Mouse (Mus musculus): ENCODE measurements at regions not wholly inside any gene's neighbourhood (a gene's known extent, or its start where the extent isn't known, plus 50 kb on each side); places are given as distances from the start of the nearest gene placed in this dataset.

DNA sequence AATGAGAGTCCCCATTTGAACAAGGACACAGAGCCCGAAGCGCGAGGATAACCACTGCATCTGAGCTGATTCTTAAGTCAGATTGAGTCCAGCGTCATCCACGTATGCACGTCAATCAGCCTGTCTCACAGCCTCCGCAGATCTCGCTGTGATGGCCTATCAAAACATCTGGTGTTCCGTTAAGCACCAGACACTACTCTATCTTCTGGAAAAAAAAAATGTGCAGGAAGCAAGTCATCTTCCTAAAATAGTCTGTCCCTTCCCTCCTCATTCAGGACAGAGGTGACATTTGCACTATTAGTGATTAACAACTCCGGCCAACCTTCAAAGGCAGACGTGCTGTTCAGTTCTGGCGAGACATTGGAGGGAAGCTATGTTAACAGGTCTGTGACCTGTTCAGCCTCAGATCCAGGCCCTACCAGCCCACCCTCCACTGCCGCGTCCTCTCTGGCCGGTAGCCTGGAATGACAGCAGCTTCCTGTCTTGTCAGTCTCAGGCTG lies 81.0 kb downstream of the Cpn2 start:
- H3K4me3 ChIP-seq (ENCODE audit: low read depth, low read length) = no peak overlapping the region
- TF ChIP-seq EP300 (IDR thresholded peaks at IDR 0.05; ENCODE audit: insufficient read depth, low read depth, low read length) (no peak), POLR2A (IDR thresholded peaks at IDR 0.05; ENCODE audit: insufficient read depth, low read length) (no peak), CTCF (IDR thresholded peaks at IDR 0.05; ENCODE audit: low read depth, low read length) (no peak)
- H3K36me3 ChIP-seq (ENCODE audit: control insufficient read depth, insufficient read depth, low read length, poor library complexity, severe bottlenecking) = no peaks in the 10 kb centered on the region
- no peak overlapping the region for H3K27ac ChIP-seq (ENCODE audit: insufficient read depth, low read length)
- peaks cover 2% of the 10 kb centered on the region for H3K4me1 ChIP-seq (ENCODE audit: control insufficient read depth, insufficient read depth, low read length)
- no peak overlapping the region for H3K9ac ChIP-seq (ENCODE audit: low read depth, poor library complexity, severe bottlenecking)
- no peaks in the 10 kb centered on the region for H3K27me3 ChIP-seq (ENCODE audit: control insufficient read depth, insufficient read depth, low read length, poor library complexity, severe bottlenecking)
- H3K9me3 ChIP-seq (replicated peaks; ENCODE audit: control insufficient read depth, insufficient read depth, low read length, poor library complexity, severe bottlenecking) = no peaks in the 10 kb centered on the region

DNA sequence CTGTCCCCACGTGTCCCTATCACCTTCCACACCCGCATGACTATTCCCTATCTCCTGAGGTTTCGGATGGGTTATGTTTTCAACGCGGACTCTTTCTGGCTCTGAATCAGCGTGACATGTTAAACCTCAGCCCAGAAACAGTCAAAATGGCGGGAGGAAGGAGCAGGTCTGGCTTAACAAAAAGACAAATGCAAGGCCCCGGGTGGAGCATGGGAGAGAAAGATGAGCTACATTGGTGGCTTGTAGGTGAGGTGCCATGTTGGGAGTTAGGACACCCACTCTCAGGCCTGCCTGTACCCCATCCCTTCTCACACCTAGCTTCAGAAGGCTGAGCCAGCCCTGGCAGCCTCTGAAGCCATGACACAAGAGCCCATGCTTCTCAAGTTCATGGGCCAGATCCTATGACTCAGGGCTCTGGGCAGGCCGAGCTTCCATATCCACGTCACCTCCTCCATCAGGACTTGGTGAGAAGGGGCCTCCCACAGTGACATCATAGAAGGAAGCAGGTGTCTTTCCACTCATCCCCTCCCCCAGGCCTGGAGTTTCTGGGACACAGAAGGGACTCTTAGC lies 80.5 kb downstream of the Cpn2 start:
- Histone ChIP-seq H3K27me3 (ENCODE audit: control insufficient read depth, insufficient read depth, low read length, poor library complexity, severe bottlenecking) (no peaks in the 10 kb centered on the region), H3K9me3 (replicated peaks; ENCODE audit: control insufficient read depth, insufficient read depth, low read length, poor library complexity, severe bottlenecking) (no peaks in the 10 kb centered on the region), H3K36me3 (ENCODE audit: control insufficient read depth, insufficient read depth, low read length, poor library complexity, severe bottlenecking) (no peaks in the 10 kb centered on the region), H3K4me1 (ENCODE audit: control insufficient read depth, insufficient read depth, low read length) (peaks cover 2% of the 10 kb centered on the region), H3K4me3 (ENCODE audit: low read depth, low read length) (no peak overlapping the region), H3K9ac (ENCODE audit: low read depth, poor library complexity, severe bottlenecking) (no peak overlapping the region), H3K27ac (ENCODE audit: insufficient read depth, low read length) (no peak overlapping the region)
- no peak for TF ChIP-seq CTCF (IDR thresholded peaks at IDR 0.05; ENCODE audit: low read depth, low read length)
- no peak for TF ChIP-seq EP300 (IDR thresholded peaks at IDR 0.05; ENCODE audit: insufficient read depth, low read depth, low read length)
- no peak for TF ChIP-seq POLR2A (IDR thresholded peaks at IDR 0.05; ENCODE audit: insufficient read depth, low read length)

DNA sequence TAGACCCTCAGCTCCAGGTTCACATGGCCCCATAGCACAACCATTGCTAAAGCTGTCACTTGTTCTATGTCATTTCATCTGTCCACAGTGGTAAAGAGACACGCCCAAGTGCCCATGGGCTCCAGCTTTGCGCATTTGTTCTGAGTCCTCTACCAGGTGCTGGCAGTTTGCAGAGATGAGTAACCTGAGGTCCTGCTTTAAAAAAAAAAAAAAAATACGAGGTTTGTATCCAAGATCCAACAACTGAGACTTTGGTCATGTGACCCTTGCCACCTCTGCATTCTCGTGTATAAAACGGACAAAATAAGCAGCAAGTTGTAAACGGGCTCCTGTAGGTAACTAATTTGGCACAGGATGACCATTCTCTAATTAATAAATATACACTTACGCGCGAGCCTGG lies 79.9 kb downstream of the Cpn2 start:
- H3K9ac ChIP-seq (ENCODE audit: low read depth, poor library complexity, severe bottlenecking) = peak overlapping the region; percentile 17; the same call in 1 of the 2 replicates

DNA sequence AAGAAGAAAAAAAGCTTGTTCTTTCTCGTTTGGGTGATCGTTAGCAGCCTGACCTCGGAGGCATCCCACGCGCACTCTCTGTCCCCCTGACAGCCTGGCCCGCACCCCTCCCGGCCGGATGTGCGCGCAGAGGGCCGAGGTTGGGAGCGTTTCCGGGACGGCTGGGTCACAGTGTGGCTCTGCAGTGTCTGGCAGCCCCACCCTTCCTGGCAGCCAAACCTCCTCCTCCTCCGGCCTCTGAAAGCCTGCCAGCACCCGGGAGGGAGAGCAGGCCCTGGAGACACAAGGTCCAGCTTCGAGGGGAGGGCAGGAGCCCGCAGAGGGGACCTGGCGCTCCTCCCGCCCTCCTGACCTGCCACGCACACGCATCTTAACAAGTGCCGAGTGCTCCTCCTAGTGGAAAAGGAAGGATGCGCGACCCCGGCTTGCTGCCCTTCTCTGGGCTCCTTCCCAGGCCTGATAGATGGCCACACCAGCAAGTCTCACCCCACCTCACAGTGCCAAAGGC lies 79.3 kb downstream of the Cpn2 start:
- H3K9me3 ChIP-seq (replicated peaks; ENCODE audit: control insufficient read depth, insufficient read depth, low read length, poor library complexity, severe bottlenecking) = no peaks in the 10 kb centered on the region
- H3K4me3 ChIP-seq (ENCODE audit: low read depth, low read length) = peak overlapping the region; percentile 20
- TF ChIP-seq CTCF (IDR thresholded peaks at IDR 0.05; ENCODE audit: low read depth, low read length) (peak; percentile 71), EP300 (IDR thresholded peaks at IDR 0.05; ENCODE audit: insufficient read depth, low read depth, low read length) (peak; percentile 71), POLR2A (IDR thresholded peaks at IDR 0.05; ENCODE audit: insufficient read depth, low read length) (no peak)
- H3K9ac ChIP-seq (ENCODE audit: low read depth, poor library complexity, severe bottlenecking) = peak overlapping the region; percentile 17; the same call in 1 of the 2 replicates
- H3K27ac ChIP-seq (ENCODE audit: insufficient read depth, low read length) = no peak overlapping the region
- peaks cover 2% of the 10 kb centered on the region for H3K4me1 ChIP-seq (ENCODE audit: control insufficient read depth, insufficient read depth, low read length)
- no peaks in the 10 kb centered on the region for H3K36me3 ChIP-seq (ENCODE audit: control insufficient read depth, insufficient read depth, low read length, poor library complexity, severe bottlenecking)
- H3K27me3 ChIP-seq (ENCODE audit: control insufficient read depth, insufficient read depth, low read length, poor library complexity, severe bottlenecking) = no peaks in the 10 kb centered on the region

More for the DNA sequence above, 79.9 kb downstream of the Cpn2 start:
- Histone ChIP-seq H3K4me3 (ENCODE audit: low read depth, low read length) (peak overlapping the region; percentile 20; the same call in 1 of the 2 replicates), H3K36me3 (ENCODE audit: control insufficient read depth, insufficient read depth, low read length, poor library complexity, severe bottlenecking) (no peaks in the 10 kb centered on the region), H3K27me3 (ENCODE audit: control insufficient read depth, insufficient read depth, low read length, poor library complexity, severe bottlenecking) (no peaks in the 10 kb centered on the region), H3K4me1 (ENCODE audit: control insufficient read depth, insufficient read depth, low read length) (peaks cover 2% of the 10 kb centered on the region), H3K27ac (ENCODE audit: insufficient read depth, low read length) (no peak overlapping the region), H3K9me3 (replicated peaks; ENCODE audit: control insufficient read depth, insufficient read depth, low read length, poor library complexity, severe bottlenecking) (no peaks in the 10 kb centered on the region)
- no peak for TF ChIP-seq POLR2A (IDR thresholded peaks at IDR 0.05; ENCODE audit: insufficient read depth, low read length)
- TF ChIP-seq EP300 (IDR thresholded peaks at IDR 0.05; ENCODE audit: insufficient read depth, low read depth, low read length) = no peak
- no peak for TF ChIP-seq CTCF (IDR thresholded peaks at IDR 0.05; ENCODE audit: low read depth, low read length)

DNA sequence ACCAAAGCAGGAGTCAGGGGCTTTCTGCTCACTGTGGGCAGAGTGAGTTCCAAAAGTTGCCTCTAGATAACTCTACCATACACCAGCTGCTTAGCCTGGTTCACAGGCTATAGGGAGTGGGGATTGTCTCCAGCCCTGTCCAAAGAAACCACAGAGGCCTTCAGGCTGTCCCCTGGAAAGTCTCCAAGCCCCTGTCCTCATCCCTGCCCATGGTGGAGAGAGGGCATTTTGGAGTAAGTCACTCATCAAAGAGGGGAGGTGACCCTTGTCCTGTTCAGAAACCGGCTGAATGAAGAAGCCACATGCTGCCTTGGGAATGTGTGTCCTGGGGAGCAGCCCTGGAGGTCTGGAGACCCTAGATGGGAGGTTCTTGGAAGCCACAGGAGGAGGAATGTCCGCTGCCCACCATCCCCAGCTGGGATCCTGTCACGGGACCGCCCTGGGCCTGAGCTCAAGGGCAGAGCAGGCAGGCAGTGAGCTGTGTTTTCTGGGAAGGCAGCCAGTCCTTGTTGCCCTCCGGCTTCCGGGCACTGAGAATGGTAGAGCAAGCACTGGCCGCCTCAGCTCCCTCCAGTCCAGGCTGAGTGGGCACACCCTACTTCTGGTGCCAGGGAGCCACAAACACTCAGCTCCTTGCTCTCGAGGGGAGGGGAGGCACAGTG lies 78.4 kb downstream of the Cpn2 start:
- Histone ChIP-seq H3K36me3 (ENCODE audit: control insufficient read depth, insufficient read depth, low read length, poor library complexity, severe bottlenecking) (no peaks in the 10 kb centered on the region), H3K9ac (ENCODE audit: low read depth, poor library complexity, severe bottlenecking) (no peak overlapping the region), H3K27ac (ENCODE audit: insufficient read depth, low read length) (no peak overlapping the region), H3K4me3 (ENCODE audit: low read depth, low read length) (no peak overlapping the region), H3K4me1 (ENCODE audit: control insufficient read depth, insufficient read depth, low read length) (peaks cover 2% of the 10 kb centered on the region), H3K27me3 (ENCODE audit: control insufficient read depth, insufficient read depth, low read length, poor library complexity, severe bottlenecking) (no peaks in the 10 kb centered on the region), H3K9me3 (replicated peaks; ENCODE audit: control insufficient read depth, insufficient read depth, low read length, poor library complexity, severe bottlenecking) (no peaks in the 10 kb centered on the region)
- TF ChIP-seq POLR2A (IDR thresholded peaks at IDR 0.05; ENCODE audit: insufficient read depth, low read length) = no peak

DNA sequence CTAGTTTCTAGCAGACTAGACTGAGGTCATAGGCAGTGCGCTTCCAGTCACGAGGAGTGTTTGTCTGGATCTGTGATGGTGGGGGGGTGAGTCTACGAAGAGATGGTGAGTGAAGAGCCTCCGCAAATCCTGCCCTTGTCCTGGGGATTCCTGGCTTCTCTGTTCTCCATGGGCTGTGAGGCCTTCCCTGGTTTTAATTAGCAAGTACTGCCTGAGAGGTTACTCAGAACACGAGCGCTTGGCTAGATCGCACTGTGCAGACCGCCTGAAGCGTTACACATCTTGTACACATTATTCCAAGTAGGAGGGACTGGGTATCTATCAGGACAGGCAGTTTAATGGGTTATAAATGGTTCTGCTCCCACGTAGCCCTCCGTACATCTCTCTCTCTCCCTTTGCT lies 76.9 kb downstream of the Cpn2 start:
- H3K9ac ChIP-seq (ENCODE audit: low read depth, poor library complexity, severe bottlenecking) = no peak overlapping the region
- H3K9me3 ChIP-seq (replicated peaks; ENCODE audit: control insufficient read depth, insufficient read depth, low read length, poor library complexity, severe bottlenecking) = no peaks in the 10 kb centered on the region
- H3K36me3 ChIP-seq (ENCODE audit: control insufficient read depth, insufficient read depth, low read length, poor library complexity, severe bottlenecking) = no peaks in the 10 kb centered on the region
- TF ChIP-seq CTCF (IDR thresholded peaks at IDR 0.05; ENCODE audit: low read depth, low read length) (no peak), EP300 (IDR thresholded peaks at IDR 0.05; ENCODE audit: insufficient read depth, low read depth, low read length) (no peak), POLR2A (IDR thresholded peaks at IDR 0.05; ENCODE audit: insufficient read depth, low read length) (no peak)
- H3K4me3 ChIP-seq (ENCODE audit: low read depth, low read length) = no peak overlapping the region
- no peak overlapping the region for H3K27ac ChIP-seq (ENCODE audit: insufficient read depth, low read length)
- peaks cover 2% of the 10 kb centered on the region for H3K4me1 ChIP-seq (ENCODE audit: control insufficient read depth, insufficient read depth, low read length)
- H3K27me3 ChIP-seq (ENCODE audit: control insufficient read depth, insufficient read depth, low read length, poor library complexity, severe bottlenecking) = no peaks in the 10 kb centered on the region
